Mouse (Mus musculus): ENCODE data around the gene Sumo3.

- TF ChIP-seq POLR2A (IDR thresholded peaks at IDR 0.05; ENCODE audit: low read depth, low read length) (no peak), CTCF (IDR thresholded peaks at IDR 0.05; ENCODE audit: extremely low read depth, insufficient read length, insufficient replicate concordance, low read depth, low read length) (no peak)
Observed at GRCm38 (mm10) chr10:77629163-77629562, 23.3 kb downstream of the Sumo3 start.

All from small intestine, adult 2 months (tissue).